Mouse (Mus musculus): ENCODE data around the gene Stambp.

The Stambp gene

GRCm38 (mm10) chr6:83571840-83572667 is 475 bp downstream of the Stambp start:
- in situ Hi-C loops (cut with MboI; ENCODE audit: low sequenced_read_pairs) = loop anchor here (10.0 kb wide), 1 partner anchor 217 kb away; no protein-coding TSS in a partner anchor

DNA sequence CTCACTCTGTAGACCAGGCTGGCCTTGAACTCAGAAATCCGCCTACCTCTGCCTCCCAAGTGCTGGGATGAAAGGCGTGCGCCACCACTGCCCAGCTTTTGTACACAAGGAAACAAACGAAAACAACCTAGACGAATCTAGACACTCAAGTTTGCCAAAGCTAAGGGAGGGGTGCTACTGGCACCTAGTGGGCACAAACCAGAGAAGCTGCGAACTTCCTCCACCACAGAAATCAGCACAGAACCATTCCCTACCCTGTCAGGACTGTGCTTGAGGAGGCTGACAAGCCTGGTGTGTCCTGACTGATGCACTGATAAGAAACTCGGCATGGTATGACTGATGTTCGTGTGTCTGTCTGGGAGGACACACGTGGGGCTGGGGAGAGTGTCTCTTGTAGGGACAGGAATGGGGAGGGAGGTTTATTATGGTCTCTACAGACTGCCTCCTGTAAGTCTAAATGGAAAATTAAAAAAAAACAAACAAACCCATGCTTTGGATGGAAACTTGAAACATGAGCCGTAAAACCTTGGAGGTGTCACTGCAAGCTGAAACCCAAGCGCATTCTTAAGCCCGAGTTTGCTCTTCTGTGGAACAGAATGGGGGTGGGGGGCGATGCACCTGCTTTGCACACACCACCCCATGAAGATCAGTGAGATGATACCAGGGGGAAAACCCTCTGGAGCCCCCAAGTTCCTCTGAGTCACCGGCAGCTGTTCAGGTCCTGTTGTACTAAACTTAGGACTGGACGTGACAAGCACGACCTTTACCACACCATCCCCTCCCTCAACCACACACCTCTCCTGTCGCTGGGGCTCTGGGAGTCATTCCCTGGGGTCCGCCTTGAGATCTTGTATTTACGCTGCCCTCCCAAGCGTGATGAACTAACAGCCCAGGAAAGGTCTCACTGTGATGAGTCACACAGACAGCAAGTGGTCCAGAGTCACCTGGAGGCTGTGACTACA is 3.3 kb downstream of the Stambp start:
- in situ Hi-C loops (cut with MboI; ENCODE audit: low sequenced_read_pairs) = no loop called here

- in situ Hi-C loops (cut with MboI; ENCODE audit: low sequenced_read_pairs) = no loop called here
Measured at GRCm38 (mm10) chr6:83555972-83556371, 16.6 kb downstream of the Stambp start.

- in situ Hi-C loops (cut with MboI; ENCODE audit: low sequenced_read_pairs) = no loop called here
Measured at GRCm38 (mm10) chr6:83548346-83548745, 24.2 kb downstream of the Stambp start.

DNA sequence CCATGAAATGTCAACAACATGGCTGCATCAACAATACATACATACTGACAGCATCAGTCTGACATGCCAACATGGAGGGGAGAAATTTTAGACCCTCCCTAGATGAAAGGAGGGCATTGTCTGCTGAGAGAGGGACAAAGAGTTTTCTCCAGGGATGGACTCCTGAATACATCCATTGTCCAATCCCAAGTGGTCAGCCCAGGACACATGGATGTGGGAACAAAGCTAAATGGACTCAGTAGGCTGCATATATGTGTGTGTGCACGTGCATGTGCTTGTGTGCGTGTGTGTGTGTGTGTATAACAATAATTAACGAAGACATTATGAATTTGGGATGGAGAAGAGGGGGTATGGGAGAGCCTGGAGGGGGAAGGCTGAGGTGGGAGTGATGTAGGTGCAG is 26.8 kb downstream of the Stambp start:
- in situ Hi-C loops (cut with MboI; ENCODE audit: low sequenced_read_pairs) = no loop called here

DNA sequence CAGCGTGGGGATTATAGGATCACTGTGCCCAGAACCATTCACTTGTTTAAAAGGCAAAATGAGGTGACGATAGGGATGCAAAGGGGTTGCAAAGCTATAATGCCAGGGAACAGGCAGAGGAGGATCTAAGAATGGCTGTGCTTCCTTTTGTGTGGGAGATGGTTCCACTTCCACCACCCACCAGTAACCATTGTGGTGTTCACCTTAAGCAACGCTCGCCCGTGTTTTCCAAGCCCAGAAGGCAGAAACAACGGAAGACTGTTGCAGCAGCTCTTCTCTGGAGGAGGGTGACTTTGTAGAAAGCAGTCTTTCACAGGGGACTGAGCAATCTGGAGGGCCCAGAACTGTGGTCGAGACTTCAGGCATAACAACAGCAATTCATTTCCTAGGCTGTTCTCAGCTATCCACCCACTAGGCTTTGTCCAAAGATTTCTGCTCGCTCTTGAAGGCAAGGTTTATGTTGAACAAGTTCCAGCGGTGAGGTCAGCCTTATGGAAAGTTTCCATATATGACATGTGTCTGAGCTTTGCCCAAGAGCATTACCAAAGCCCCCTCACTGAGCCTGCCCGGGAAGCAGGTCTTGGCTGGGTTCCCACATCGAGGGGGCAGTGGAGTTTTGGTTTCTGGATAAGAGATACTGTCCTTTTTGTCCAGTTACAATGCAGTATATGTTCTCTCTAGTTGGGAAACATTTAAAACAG is 30.6 kb downstream of the Stambp start:
- in situ Hi-C loops (cut with MboI; ENCODE audit: low sequenced_read_pairs) = no loop called here

- in situ Hi-C loops (cut with MboI; ENCODE audit: low sequenced_read_pairs) = no loop called here
Measured at GRCm38 (mm10) chr6:83540017-83540416, 32.5 kb downstream of the Stambp start.

GRCm38 (mm10) chr6:83536795-83537059 is 35.8 kb downstream of the Stambp start:
- in situ Hi-C loops (cut with MboI; ENCODE audit: low sequenced_read_pairs) = no loop called here

DNA sequence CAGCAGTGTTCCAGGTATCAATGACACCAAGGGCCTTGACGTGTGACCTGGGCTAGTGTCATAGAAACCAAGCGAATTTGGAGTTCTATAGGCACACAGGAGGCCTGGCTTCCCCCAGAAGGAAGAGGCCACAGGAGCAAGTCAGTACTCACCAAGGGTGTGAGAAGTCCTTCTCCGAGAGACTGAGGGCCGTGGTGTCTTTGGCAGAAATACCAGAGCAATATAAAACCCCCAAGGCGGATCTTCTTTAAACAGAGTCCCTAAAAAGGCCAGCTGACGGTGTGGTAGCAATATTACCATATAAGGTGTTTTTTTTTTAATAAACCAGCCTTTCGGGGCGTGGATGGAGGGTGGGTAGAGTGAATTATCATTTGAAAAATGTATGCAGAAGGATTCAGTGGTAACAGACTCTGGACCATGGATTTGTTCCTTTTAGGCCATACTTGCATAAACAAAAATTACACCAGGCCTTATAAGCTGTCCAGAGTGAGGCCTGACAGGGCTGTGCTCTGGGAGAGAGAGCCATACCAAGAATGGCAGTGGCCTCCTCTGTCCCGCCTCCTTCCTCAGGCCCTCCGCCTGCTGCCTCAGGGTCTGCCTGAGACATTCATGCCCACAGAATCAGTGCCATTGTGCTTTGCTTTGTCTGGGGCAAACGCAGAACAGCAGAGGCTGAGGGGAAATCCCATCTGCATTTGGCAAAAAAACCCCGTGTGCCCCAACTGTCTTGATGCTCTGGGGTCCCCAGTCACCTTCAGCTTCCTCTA is 36.3 kb downstream of the Stambp start, which contains the start of gene Actg2:
TSS of gene Actg2 (minus strand) at position 238 of the 767 bp plus-strand sequence.
- in situ Hi-C loops (cut with MboI; ENCODE audit: low sequenced_read_pairs) = no loop called here

DNA sequence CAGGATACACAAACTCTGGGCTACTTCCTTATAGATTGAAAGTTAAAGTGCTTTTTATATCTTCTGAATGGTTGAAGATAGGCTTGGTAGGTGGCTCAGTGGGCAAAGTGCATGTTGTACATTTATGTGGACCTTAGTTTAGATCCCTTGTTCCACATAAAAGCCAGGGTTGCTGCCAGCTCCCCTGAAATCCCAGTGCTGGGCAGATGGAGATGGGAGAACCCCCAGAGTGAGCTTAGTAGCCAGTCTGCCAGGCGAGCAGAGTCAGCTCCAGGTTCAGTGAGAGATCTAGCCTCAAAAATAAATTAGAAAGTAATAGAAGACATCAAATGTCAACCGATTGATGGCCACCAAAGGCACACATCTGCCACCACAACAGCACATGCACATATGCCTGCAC is 39.9 kb downstream of the Stambp start:
- in situ Hi-C loops (cut with MboI; ENCODE audit: low sequenced_read_pairs) = no loop called here

GRCm38 (mm10) chr6:83523194-83523593 is 49.3 kb downstream of the Stambp start:
- in situ Hi-C loops (cut with MboI; ENCODE audit: low sequenced_read_pairs) = no loop called here

GRCm38 (mm10) chr6:83521784-83522183 is 50.7 kb downstream of the Stambp start:
- in situ Hi-C loops (cut with MboI; ENCODE audit: low sequenced_read_pairs) = no loop called here

GRCm38 (mm10) chr6:83518637-83519036 is 53.9 kb downstream of the Stambp start:
- in situ Hi-C loops (cut with MboI; ENCODE audit: low sequenced_read_pairs) = no loop called here

GRCm38 (mm10) chr6:83515172-83515571 is 57.4 kb downstream of the Stambp start:
- in situ Hi-C loops (cut with MboI; ENCODE audit: low sequenced_read_pairs) = no loop called here

DNA sequence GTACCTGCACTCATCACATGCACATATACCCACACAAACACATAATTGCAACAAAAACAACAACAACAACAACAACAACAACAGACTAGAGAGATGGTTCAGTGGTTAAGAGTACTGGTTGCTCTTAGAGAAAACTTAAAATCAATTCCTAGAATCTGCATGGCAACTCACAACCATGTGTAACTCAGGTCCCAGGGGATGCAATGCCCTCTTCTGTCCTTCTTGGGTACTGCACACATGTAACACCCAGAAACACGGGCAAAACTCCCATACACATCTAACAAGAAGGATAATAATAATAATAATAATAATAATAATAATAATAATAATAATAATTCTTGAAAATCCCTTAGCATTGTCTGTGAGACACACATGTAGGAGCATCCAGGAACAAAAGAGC is 60.0 kb downstream of the Stambp start:
- in situ Hi-C loops (cut with MboI; ENCODE audit: low sequenced_read_pairs) = loop anchor here (5.0 kb wide), 1 partner anchor 150 kb away; no protein-coding TSS in a partner anchor

DNA sequence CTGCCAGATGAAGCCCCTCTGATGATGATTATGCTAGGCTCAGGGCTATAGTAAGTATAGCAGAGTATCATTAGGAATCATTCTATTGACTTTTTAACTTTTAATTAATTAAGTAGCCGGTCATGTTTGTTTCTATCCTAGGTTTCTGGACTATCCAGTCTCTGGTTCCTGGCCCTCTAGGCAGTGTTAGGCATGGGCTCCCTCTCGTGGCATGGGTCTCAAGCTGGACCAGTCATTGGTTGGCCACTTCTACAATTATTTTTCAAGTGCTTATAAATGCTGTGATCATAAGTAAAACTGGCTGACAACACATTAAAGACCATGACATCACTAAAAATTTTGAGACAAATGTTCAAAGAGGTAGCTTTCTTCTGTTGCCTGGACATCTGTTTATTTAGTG is 62.3 kb downstream of the Stambp start:
- in situ Hi-C loops (cut with MboI; ENCODE audit: low sequenced_read_pairs) = loop anchor here (5.0 kb wide), 1 partner anchor 148 kb away; no protein-coding TSS in a partner anchor

GRCm38 (mm10) chr6:83509442-83509841 is 63.1 kb downstream of the Stambp start:
- in situ Hi-C loops (cut with MboI; ENCODE audit: low sequenced_read_pairs) = no loop called here

GRCm38 (mm10) chr6:83507168-83507546 is 65.4 kb downstream of the Stambp start:
- in situ Hi-C loops (cut with MboI; ENCODE audit: low sequenced_read_pairs) = no loop called here

DNA sequence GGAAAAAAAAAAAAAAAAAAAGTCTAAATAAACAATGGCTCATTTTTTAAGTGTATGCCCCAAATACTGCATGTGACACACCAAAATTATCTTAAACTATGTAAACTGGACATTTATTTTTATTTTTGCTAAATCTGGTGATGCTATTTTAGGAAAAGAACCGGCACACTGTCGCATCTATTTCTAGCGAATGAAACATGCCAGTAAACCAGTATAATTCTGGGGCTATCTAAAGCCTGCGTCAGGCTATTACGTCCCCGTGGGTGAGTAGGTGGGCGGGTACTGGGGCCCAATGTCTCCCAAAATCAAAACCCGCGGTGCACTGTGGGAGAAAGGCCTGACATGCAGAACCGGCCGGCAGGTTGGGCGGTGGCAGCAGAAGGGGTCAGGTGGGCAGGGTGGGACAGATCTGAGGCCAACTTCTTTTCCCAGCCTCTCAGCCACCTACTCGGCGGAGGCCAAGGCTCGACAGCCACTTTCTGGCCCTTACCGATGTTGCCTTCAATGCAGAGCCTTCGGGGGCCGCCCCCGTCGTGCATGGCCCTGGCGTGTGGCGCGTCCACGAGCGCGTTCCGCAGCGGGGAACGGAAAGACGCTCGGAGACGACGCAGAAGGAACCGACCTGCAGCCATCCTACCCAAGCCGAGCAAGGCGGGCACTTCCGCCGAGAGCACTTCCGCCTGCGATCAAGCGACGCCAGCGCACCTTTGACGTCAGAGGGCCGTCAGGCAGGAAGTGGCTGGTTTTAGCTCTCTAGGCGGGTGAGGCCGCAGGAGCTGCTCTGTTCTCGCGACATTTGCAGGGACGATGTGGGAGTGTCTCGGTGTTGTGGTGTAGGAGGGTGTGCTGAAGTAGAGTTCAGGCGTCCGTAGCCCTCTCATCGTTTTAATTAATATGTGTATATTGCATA is 66.0 kb downstream of the Stambp start, which contains the start of gene Dguok:
TSS of gene Dguok (minus strand) at position 712 of the 910 bp plus-strand sequence.
- in situ Hi-C loops (cut with MboI; ENCODE audit: low sequenced_read_pairs) = no loop called here

Measured in CH12F3 (cell line).